Mouse (Mus musculus): ENCODE measurements around the gene Bglap2. TPM values are rescaled to one million over a fixed set of nuclear protein-coding genes. Genes with fewer than 3 reads are reported as not detected.

The Bglap2 gene
- polyA plus RNA-seq (2012; ENCODE audit: low replicate concordance): not detected in 2 replicates

GRCm38 (mm10) chr3:88378599-88378998 lies at the start of gene Bglap2:
Gene Bglap2, minus strand, starts transcription at chr3:88378699.

DNA sequence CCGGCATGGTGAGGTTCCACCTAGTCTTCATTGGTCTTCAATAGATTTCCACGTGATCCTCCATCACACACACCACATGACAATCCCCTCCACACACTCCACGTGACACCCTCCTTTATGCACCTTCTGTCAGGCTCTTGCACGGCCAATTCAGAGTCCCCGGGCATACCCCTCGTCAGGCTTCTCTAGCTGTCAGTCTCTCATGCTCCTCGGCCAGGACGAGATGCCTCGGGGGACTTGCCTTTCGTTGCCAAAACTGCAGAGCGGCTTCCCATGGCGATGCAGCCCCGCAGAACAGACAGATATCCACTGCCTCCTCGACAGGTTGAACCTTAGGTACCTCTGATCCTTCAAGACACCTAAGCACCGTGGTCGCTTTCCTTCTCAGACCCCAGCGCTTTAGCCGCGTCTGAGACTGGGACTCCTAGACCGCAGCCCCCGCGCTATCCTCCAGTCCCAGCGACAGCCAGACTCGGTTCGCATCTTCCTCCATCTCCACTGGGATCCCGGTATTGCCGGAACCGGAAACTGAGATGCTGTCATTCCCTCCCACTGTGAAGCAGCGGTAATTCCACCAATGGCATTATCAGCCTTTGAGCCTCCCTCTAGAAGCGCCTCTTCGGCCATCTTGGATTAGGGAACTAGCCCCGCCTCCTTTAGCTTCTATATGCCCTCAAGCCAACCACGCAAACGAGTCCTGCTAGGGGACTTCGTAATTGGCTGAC lies 46.3 kb upstream of the Bglap2 start, which contains the start of gene Slc25a44:
Gene Slc25a44 (minus strand): TSS at position 535 of the 725 bp plus-strand sequence.

DNA sequence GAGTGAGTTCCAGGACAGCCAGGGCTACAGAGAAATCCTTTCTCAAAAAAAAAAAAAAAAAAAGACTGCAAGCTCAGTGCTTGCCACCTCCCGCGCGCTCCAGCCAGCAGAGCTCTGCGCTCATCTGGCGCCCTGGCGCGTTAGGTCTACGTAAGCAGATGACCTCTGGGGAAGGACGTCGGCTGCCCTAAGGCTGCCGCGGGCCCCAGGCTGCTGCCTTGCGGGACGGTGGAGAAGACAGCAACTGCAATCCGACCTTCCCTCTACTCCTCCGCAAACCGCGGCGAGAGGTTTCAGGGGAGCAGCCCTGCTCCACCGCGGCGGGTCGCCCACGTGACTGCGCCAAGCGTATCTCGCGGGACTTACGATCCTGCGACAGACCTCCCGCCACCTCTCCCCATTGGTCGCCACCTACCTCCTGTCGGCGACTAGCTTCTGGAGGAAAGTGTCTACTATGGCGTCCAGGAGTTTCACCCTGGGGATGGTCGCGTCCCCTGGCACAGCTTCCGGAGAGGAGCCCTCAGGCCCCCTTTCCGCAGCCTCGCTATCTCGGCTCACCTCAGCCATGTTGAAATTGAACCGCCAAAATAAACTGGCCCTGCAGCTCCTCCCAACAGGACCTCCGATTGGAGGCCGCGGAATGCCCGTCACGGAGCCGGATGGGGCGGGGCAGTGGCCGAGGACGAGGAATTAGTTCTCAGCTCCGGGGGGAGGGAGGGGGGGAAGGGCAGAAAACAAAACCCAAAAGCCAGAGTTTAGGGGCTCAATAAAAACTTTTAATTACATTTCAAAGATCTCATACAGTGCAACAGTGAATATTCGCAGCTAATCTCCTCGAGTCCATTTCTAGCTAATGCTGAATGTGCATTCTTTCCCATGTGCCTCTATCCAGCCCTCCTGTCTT lies 31.5 kb upstream of the Bglap2 start, which contains the start of gene Pmf1:
Gene Pmf1 (minus strand): TSS at position 591 of the 904 bp plus-strand sequence.

GRCm38 (mm10) chr3:88384364-88384763 lies 5.9 kb upstream of the Bglap2 start, which contains the start of gene Bglap:
Gene Bglap, minus strand, starts transcription at chr3:88384464.

GRCm38 (mm10) chr3:88372643-88373042 lies 5.9 kb downstream of the Bglap2 start, which contains the start of gene Bglap3:
Gene Bglap3, minus strand, starts transcription at chr3:88372743.

GRCm38 (mm10) chr3:88364337-88364736 lies 14.2 kb downstream of the Bglap2 start, which contains the start of gene Paqr6:
Gene Paqr6, plus strand, starts transcription at chr3:88364584.

GRCm38 (mm10) chr3:88336058-88337013 lies 42.2 kb downstream of the Bglap2 start, which contains the start of the genes Tmem79 and Smg5:
Gene Tmem79, minus strand, starts transcription at chr3:88336148.
Gene Smg5, plus strand, starts transcription at chr3:88336260.

Other genes with a start within 250 kb of the Bglap2 start
- gene Mef2d, start 236.3 kb downstream of the Bglap2 start, polyA plus RNA-seq (2012; ENCODE audit: low replicate concordance): 122 and 139 TPM in 2 replicates
- 0.09 TPM in 1 of 2 replicates, not detected in the other for gene Rhbg, start 124.0 kb downstream of the Bglap2 start, polyA plus RNA-seq (2012; ENCODE audit: low replicate concordance)
- not detected in 2 replicates for gene Gm38392, start 91.5 kb downstream of the Bglap2 start, polyA plus RNA-seq (2012; ENCODE audit: low replicate concordance)
- gene Tsacc, start 81.7 kb downstream of the Bglap2 start, polyA plus RNA-seq (2012; ENCODE audit: low replicate concordance): 0.58 and 0.66 TPM in 2 replicates
- gene Cct3, start 81.6 kb downstream of the Bglap2 start, polyA plus RNA-seq (2012; ENCODE audit: low replicate concordance): 11.4 and 21.3 TPM in 2 replicates
- 14.5 and 95.1 TPM in 2 replicates for gene Glmp, start 53.7 kb downstream of the Bglap2 start, polyA plus RNA-seq (2012; ENCODE audit: low replicate concordance)
- 0.21 and 3.1 TPM in 2 replicates for gene Tmem79, start 42.6 kb downstream of the Bglap2 start, polyA plus RNA-seq (2012; ENCODE audit: low replicate concordance)
- 91.7 and 114 TPM in 2 replicates for gene Smg5, start 42.4 kb downstream of the Bglap2 start, polyA plus RNA-seq (2012; ENCODE audit: low replicate concordance)
- gene Paqr6, start 14.1 kb downstream of the Bglap2 start, polyA plus RNA-seq (2012; ENCODE audit: low replicate concordance): 0.55 and 0.57 TPM in 2 replicates
- not detected in 2 replicates for gene Bglap3, start 6.0 kb downstream of the Bglap2 start, polyA plus RNA-seq (2012; ENCODE audit: low replicate concordance)
- 0.51 TPM in 1 of 2 replicates, not detected in the other for gene Bglap, start 5.8 kb upstream of the Bglap2 start, polyA plus RNA-seq (2012; ENCODE audit: low replicate concordance)
- 95.1 and 190 TPM in 2 replicates for gene Pmf1, start 31.6 kb upstream of the Bglap2 start, polyA plus RNA-seq (2012; ENCODE audit: low replicate concordance)
- gene Slc25a44, start 46.4 kb upstream of the Bglap2 start, polyA plus RNA-seq (2012; ENCODE audit: low replicate concordance): 4.0 and 23.4 TPM in 2 replicates
- gene Sema4a, start 82.5 kb upstream of the Bglap2 start, polyA plus RNA-seq (2012; ENCODE audit: low replicate concordance): 48.8 and 91.1 TPM in 2 replicates
- gene Lmna, start 131.3 kb upstream of the Bglap2 start, polyA plus RNA-seq (2012; ENCODE audit: low replicate concordance): 591 and 773 TPM in 2 replicates
- 1.4 TPM in 2 replicates for gene Mex3a, start 153.7 kb upstream of the Bglap2 start, polyA plus RNA-seq (2012; ENCODE audit: low replicate concordance)
- 0.39 TPM in 1 of 2 replicates, not detected in the other for gene Rab25, start 169.6 kb upstream of the Bglap2 start, polyA plus RNA-seq (2012; ENCODE audit: low replicate concordance)
- gene Lamtor2, start 174.4 kb upstream of the Bglap2 start, polyA plus RNA-seq (2012; ENCODE audit: low replicate concordance): 19.8 and 57.6 TPM in 2 replicates
- gene Ubqln4, start 175.1 kb upstream of the Bglap2 start, polyA plus RNA-seq (2012; ENCODE audit: low replicate concordance): 75.8 and 121 TPM in 2 replicates
- 37.4 and 416 TPM in 2 replicates for gene Ssr2, start 197.2 kb upstream of the Bglap2 start, polyA plus RNA-seq (2012; ENCODE audit: low replicate concordance)
- 143 and 295 TPM in 2 replicates for gene Arhgef2, start 227.3 kb upstream of the Bglap2 start, polyA plus RNA-seq (2012; ENCODE audit: low replicate concordance)

Measured in leukemia stem cell, adult 10-12 weeks (primary cell).